Mouse (Mus musculus): ENCODE measurements around the gene Abca5. TPM values are rescaled to one million over a fixed set of nuclear protein-coding genes. Genes with fewer than 3 reads are reported as not detected.

The Abca5 gene
- polyA plus RNA-seq, 1 experiment from 2014 or later, result 1.5 TPM

DNA sequence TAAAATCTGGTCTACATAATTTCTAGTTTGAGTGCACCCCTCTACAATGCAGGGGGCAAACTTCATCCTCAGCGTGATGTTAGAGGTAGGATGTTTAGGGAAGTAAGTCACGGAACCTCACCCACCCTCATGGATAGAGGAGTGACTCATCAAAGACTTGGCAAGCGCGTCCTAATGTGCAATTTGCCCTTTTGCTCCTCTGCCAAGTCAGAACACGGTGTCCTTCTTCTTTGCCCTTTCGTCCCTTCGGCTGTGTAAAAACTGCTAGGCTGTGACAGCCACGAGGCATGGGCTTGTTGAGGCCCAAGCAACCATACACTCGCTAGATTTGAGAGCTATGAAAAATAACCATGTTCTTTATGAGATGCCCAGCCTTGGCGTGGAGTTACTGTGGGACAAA is 92.8 kb downstream of the Abca5 start:
- no peak overlapping the region for H3K27ac ChIP-seq (ENCODE audit: low read depth, low read length)
- no peaks in the 10 kb centered on the region for H3K36me3 ChIP-seq (ENCODE audit: control insufficient read depth, insufficient read depth)
- no peak overlapping the region for H3K9ac ChIP-seq (ENCODE audit: low read depth, low read length)
- no peaks in the 10 kb centered on the region for H3K4me1 ChIP-seq (replicated peaks; ENCODE audit: control insufficient read depth, insufficient read depth, low read length)
- no peaks in the 10 kb centered on the region for H3K27me3 ChIP-seq (replicated peaks; ENCODE audit: control insufficient read depth, insufficient read depth, low read length)
- 80% methylated on average over 10 of the region's 10 CpGs for WGBS
- no peaks in the 10 kb centered on the region for H3K9me3 ChIP-seq (ENCODE audit: control insufficient read depth)
- no peak for TF ChIP-seq CTCF (IDR thresholded peaks at IDR 0.05; ENCODE audit: low read depth)
- no peak for ATAC-seq
- no peak overlapping the region for H3K4me3 ChIP-seq (ENCODE audit: low read depth, low read length)
- no peak overlapping the region for H3K4me2 ChIP-seq (replicated peaks; ENCODE audit: low read depth)

DNA sequence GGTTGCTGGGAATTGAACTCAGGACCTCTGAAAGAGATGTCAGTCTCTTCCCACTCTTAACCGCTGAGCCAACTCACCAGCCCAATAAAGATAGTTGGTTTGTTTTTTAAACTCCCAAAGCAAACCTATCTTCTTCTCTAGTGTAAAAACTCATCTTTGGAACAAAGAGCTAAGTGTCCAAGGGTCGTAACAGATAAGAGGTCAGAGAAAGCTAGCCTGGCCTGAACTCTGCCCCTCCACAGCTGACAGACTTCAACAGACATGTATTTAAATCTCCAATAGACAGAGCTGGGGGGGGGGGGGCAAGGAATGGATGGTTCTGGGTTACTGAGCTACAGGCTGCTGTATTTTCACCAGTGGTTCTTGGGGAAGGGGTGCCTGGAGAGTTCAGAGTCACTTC is 100.0 kb downstream of the Abca5 start:
- Histone ChIP-seq H3K4me3 (ENCODE audit: low read depth, low read length) (no peak overlapping the region), H3K4me2 (replicated peaks; ENCODE audit: low read depth) (no peak overlapping the region), H3K9me3 (ENCODE audit: control insufficient read depth) (no peaks in the 10 kb centered on the region), H3K27me3 (replicated peaks; ENCODE audit: control insufficient read depth, insufficient read depth, low read length) (no peaks in the 10 kb centered on the region), H3K9ac (ENCODE audit: low read depth, low read length) (no peak overlapping the region), H3K36me3 (ENCODE audit: control insufficient read depth, insufficient read depth) (no peaks in the 10 kb centered on the region), H3K4me1 (replicated peaks; ENCODE audit: control insufficient read depth, insufficient read depth, low read length) (no peaks in the 10 kb centered on the region), H3K27ac (ENCODE audit: low read depth, low read length) (no peak overlapping the region)
- TF ChIP-seq CTCF (IDR thresholded peaks at IDR 0.05; ENCODE audit: low read depth), result no peak
- WGBS, result 70% methylated on average over 2 of the region's 2 CpGs
- ATAC-seq, result no peak

DNA sequence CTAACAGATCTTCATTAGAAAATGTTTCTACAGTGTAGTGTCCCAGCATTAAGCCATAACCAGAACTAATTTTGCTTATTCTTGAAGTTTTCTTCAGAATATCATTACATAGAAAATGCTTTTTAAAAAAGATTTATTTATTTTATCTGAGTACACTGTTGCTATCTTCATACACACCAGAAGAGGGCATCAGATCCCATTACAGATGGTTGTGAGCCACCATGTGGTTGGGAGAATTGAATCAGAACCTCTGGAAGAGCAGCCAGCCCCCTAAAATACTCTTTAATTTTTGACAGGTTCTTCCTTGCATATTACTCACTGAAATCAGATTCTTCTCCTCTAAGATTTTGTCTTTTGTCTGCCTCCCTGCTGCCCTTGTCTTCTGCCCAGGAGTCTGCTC is 104.5 kb downstream of the Abca5 start:
- Histone ChIP-seq H3K9ac (ENCODE audit: low read depth, low read length) (no peak overlapping the region), H3K9me3 (ENCODE audit: control insufficient read depth) (no peaks in the 10 kb centered on the region), H3K27me3 (replicated peaks; ENCODE audit: control insufficient read depth, insufficient read depth, low read length) (no peaks in the 10 kb centered on the region), H3K27ac (ENCODE audit: low read depth, low read length) (no peak overlapping the region), H3K4me1 (replicated peaks; ENCODE audit: control insufficient read depth, insufficient read depth, low read length) (no peaks in the 10 kb centered on the region), H3K4me3 (ENCODE audit: low read depth, low read length) (no peak overlapping the region), H3K36me3 (ENCODE audit: control insufficient read depth, insufficient read depth) (no peaks in the 10 kb centered on the region), H3K4me2 (replicated peaks; ENCODE audit: low read depth) (no peak overlapping the region)
- TF ChIP-seq CTCF (IDR thresholded peaks at IDR 0.05; ENCODE audit: low read depth), result no peak
- ATAC-seq, result no peak

Other genes starting within 250 kb of the Abca5 start
- gene Abca8a, start 241.7 kb downstream of the Abca5 start, polyA plus RNA-seq (2015; fragmentation: Nextera tagmentation; extraction: Ambion mirVana), result 1.2 and 1.5 TPM in 2 replicates
- 0.57 and 0.77 TPM in 2 replicates for gene Abca9, start 169.5 kb downstream of the Abca5 start, polyA plus RNA-seq (2015; fragmentation: Nextera tagmentation; extraction: Ambion mirVana)
- gene Abca6, start 85.9 kb downstream of the Abca5 start, polyA plus RNA-seq (2015; fragmentation: Nextera tagmentation; extraction: Ambion mirVana), result 0.33 and 0.73 TPM in 2 replicates
- gene Map2k6, start 61.4 kb upstream of the Abca5 start, polyA plus RNA-seq (2015; fragmentation: Nextera tagmentation; extraction: Ambion mirVana), result 3.4 and 3.8 TPM in 2 replicates

Data from intestine, postnatal 0 days (tissue).